ENCODE assay signal across 10 mouse cellular contexts in genomic region chr6:36387612-36388400, GRCm38 (mm10). TPM values are rescaled to one million over a fixed set of nuclear protein-coding genes. Genes with fewer than 3 reads are reported as not detected.
DNase-seq lines count a peak whose midpoint lies in the region; ATAC-seq and TF ChIP-seq lines count a peak whose summit lies in the region.
"Had no signal": no experiment of that assay in that cellular context is flagged by ENCODE, and none has a peak within 500 bp of the region (broad histone marks: within the 10 kb centered on the region; RNA-seq: fewer than 3 reads in every experiment).

Gene Chrm2, plus strand, starts transcription at chr6:36388084.

- no peaks in the 10 kb centered on the region for H3K4me1 ChIP-seq in kidney, adult 2 months (ENCODE audit: control insufficient read depth, insufficient read depth, low read length)
- 0 out of 2 replicates have a peak, but pooled peaks cover 10% of the 10 kb centered on the region for H3K4me1 ChIP-seq in heart, embryonic 12.5 days (replicated peaks)
- H3K4me1 ChIP-seq in stomach, embryonic 15.5 days, result no peaks in the 10 kb centered on the region

- H3K9ac ChIP-seq in heart, embryonic 12.5 days, result peak within 1 kb of the TSS; percentile 77
- H3K9ac ChIP-seq in stomach, embryonic 15.5 days, result peak within 1 kb of the TSS; percentile 46

- TF ChIP-seq CTCF in kidney, adult 2 months (conservative IDR thresholded peaks at IDR 0.05; ENCODE audit: insufficient read depth, insufficient read length, low read depth, low read length), result no peak

- no peaks in the 10 kb centered on the region for H3K36me3 ChIP-seq in kidney, adult 2 months (ENCODE audit: control insufficient read depth, insufficient read depth, low read length)
- H3K36me3 ChIP-seq in heart, embryonic 12.5 days, result no peaks in the 10 kb centered on the region
- no peaks in the 10 kb centered on the region for H3K36me3 ChIP-seq in stomach, embryonic 15.5 days

- 2% methylated on average over 30 of the region's 30 CpGs for WGBS in kidney, adult 2 months
- WGBS in heart, embryonic 12.5 days, result 4% methylated on average over 30 of the region's 30 CpGs
- 2% methylated on average over 30 of the region's 30 CpGs for WGBS in stomach, embryonic 15.5 days

- H3K27me3 ChIP-seq in kidney, adult 2 months (replicated peaks; ENCODE audit: control insufficient read depth, insufficient read depth, low read length), result peaks cover 3% of the 10 kb centered on the region; the same call in 1 of the 2 replicates
- H3K27me3 ChIP-seq in heart, embryonic 12.5 days (replicated peaks), result peaks cover 9% of the 10 kb centered on the region; the same call in 1 of the 2 replicates
- peaks cover 14% of the 10 kb centered on the region for H3K27me3 ChIP-seq in stomach, embryonic 15.5 days (replicated peaks)

- no peak for DNase-seq in kidney, adult 2 months
- no peak for DNase-seq in kidney, adult 8-10 months
- peak; percentile 58 for DNase-seq in embryo, embryonic 11 days
- peak; percentile 23 to 46 for DNase-seq in layer of hippocampus, postnatal 10 days (ENCODE audit: low spot score in 2 of 2)
- peak; percentile 34 for DNase-seq in mesoderm, embryonic 11.5 days (ENCODE audit: low read depth, low spot score)
- no peak for DNase-seq in gastrocnemius, postnatal 14 days

- peak within 1 kb of the TSS; percentile 52 for H3K4me3 ChIP-seq in kidney, adult 2 months (ENCODE audit: insufficient read depth, low read depth, low read length)
- peak within 1 kb of the TSS; percentile 65 for H3K4me3 ChIP-seq in heart, embryonic 12.5 days
- peak within 1 kb of the TSS; percentile 57 for H3K4me3 ChIP-seq in stomach, embryonic 15.5 days (replicated peaks)

- peak within 1 kb of the TSS; percentile 91 for H3K4me2 ChIP-seq in heart, embryonic 12.5 days
- H3K4me2 ChIP-seq in stomach, embryonic 15.5 days, result peak within 1 kb of the TSS; percentile 90

- ATAC-seq in heart, embryonic 12.5 days (ENCODE audit: insufficient number of reproducible peaks, low FRiP score), result no peak
- no peak for ATAC-seq in stomach, embryonic 15.5 days (ENCODE audit: insufficient read depth, low FRiP score, low read depth)
- ATAC-seq: Patski had no signal

- H3K27ac ChIP-seq in kidney, adult 2 months (ENCODE audit: insufficient read depth, low read depth, low read length), result no peak within 1 kb of the TSS
- no peak within 1 kb of the TSS for H3K27ac ChIP-seq in heart, embryonic 12.5 days (ENCODE audit: poor library complexity, severe bottlenecking)
- H3K27ac ChIP-seq in stomach, embryonic 15.5 days, result peak within 1 kb of the TSS; percentile 51
- H3K27ac ChIP-seq: macrophage had no signal

- intact Hi-C loops in gastrocnemius, postnatal 14 days (cut with DNase I; ENCODE audit: low total_unique reads), result no loop called here

- no peak for TF ChIP-seq POLR2A in kidney, adult 2 months (IDR thresholded peaks at IDR 0.05; ENCODE audit: low read depth, low read length)

- H3K9me3 ChIP-seq in heart, embryonic 12.5 days (replicated peaks), result no peaks in the 10 kb centered on the region
- no peaks in the 10 kb centered on the region for H3K9me3 ChIP-seq in stomach, embryonic 15.5 days

RNA-seq across cellular contexts. Expression of gene Chrm2, which starts in this region (rescaled TPM):
- polyA plus RNA-seq in kidney, adult 2 months (2012; rRNA removed), result 0.01 and 0.06 TPM in 2 replicates
- polyA plus RNA-seq in heart, embryonic 12.5 days (2016; fragmentation: Nextera tagmentation; extraction: Ambion mirVana), result 8.0 and 8.9 TPM in 2 replicates
- total RNA-seq in layer of hippocampus, postnatal 10 days (2021), result 1 to 10 TPM; 3.5 to 4.3 TPM
- 20.8 and 20.9 TPM in 2 replicates for polyA plus RNA-seq in stomach, embryonic 15.5 days (2015; fragmentation: Nextera tagmentation; extraction: Ambion mirVana)
- total RNA-seq in gastrocnemius, postnatal 14 days (2021), result under 1 TPM; 0.18 to 0.22 TPM
- polyA plus RNA-seq: macrophage, Patski had no signal

Comparison
In these comparisons a context has a peak if more than half of its experiments do, and no peak if none do; other contexts are left out.
1. DNase-seq: peak in embryo, embryonic 11 days (single experiment), layer of hippocampus, postnatal 10 days (2 of 2) and mesoderm, embryonic 11.5 days (single experiment); none in kidney, adult 2 months (single experiment), kidney, adult 8-10 months (0 of 2) and gastrocnemius, postnatal 14 days (single experiment).
2. Peak in every context shown above with its lines, with median percentiles within 50 percentile points of each other: H3K4me3 ChIP-seq.